In the genomic region with DNA sequence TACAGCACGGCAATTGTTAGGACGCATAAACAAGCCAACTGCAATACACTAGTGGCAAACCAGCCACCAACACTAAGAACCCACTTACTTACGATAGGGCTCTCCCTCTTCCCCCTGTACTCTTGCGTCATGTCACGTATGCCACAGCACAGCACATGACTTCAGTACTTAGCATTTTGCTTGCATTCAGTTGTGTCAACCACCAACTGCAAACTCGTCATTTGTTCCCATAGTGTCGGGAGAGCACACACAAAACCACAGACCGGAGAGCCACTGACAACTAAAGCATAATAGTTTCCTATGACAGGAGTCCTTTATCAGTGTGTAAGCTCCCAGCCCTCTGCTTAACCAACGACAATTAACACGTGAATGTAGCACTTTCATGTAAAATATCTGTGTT, we compare ENCODE assay signal across 16 mouse cellular contexts. TPM values are rescaled to one million over a fixed set of nuclear protein-coding genes. Genes with fewer than 3 reads are reported as not detected.
A peak's percentile ranks its signal among the peaks of the same experiment; 100 is the strongest.
DNase-seq lines count a peak whose midpoint lies in the region; ATAC-seq and TF ChIP-seq lines count a peak whose summit lies in the region.
"Had no signal": no experiment of that assay in that cellular context is flagged by ENCODE, and none has a peak within 500 bp of the region (broad histone marks: within the 10 kb centered on the region; RNA-seq: fewer than 3 reads in every experiment).

No protein-coding gene starts in this region.

- 88% methylated on average over 10 of the region's 10 CpGs for WGBS in heart, embryonic 10.5 days
- 40% methylated on average over 10 of the region's 10 CpGs for WGBS in liver, embryonic 13.5 days (ENCODE audit: insufficient replicate concordance)

- H3K27me3 ChIP-seq in heart, embryonic 10.5 days (ENCODE audit: insufficient read depth, poor library complexity, severe bottlenecking), result no peaks in the 10 kb centered on the region
- H3K27me3 ChIP-seq in liver, embryonic 13.5 days, result no peaks in the 10 kb centered on the region

- no peak for TF ChIP-seq CTCF in left cerebral cortex, adult 2 months (IDR thresholded peaks at IDR 0.05)

- H3K36me3 ChIP-seq in heart, embryonic 10.5 days, result peaks cover 26% of the 10 kb centered on the region
- peaks cover 43% of the 10 kb centered on the region for H3K36me3 ChIP-seq in liver, embryonic 13.5 days

- intact Hi-C loops in heart, postnatal 10 days (cut with DNase I), result no loop called here
- intact Hi-C loops in left cerebral cortex, adult 2 months (cut with DNase I), result no loop called here
- intact Hi-C loops in heart, postnatal 25 days (cut with DNase I), result no loop called here

- DNase-seq in heart, embryonic 10.5 days (ENCODE audit: low spot score), result peak; percentile 58
- no peak for DNase-seq in heart, postnatal 10 days
- peak; percentile 37 for DNase-seq in ZHBTc4 (ENCODE audit: low read depth, low spot score)
- DNase-seq in liver, embryonic 13.5 days, result no peak
- DNase-seq in naive thymus-derived CD4-positive, alpha-beta T cell, adult 2 months (ENCODE audit: low read depth), result peak; percentile 13
- no peak for DNase-seq in left cerebral cortex, adult 2 months (ENCODE audit: extremely low spot score in 1 of 2, low spot score in 2 of 2)
- no peak for DNase-seq in heart, postnatal 25 days (ENCODE audit: low spot score)
- no peak for DNase-seq in cerebellum, adult 9-10 months
- DNase-seq: adrenal gland, postnatal 36 days; cerebellum, adult 11-12 months; heart, adult 18-20 months; heart, postnatal 14 days; kidney, postnatal 14 days; retina, postnatal 1 day had no signal

- no peak overlapping the region for H3K9ac ChIP-seq in liver, embryonic 13.5 days

- no peak overlapping the region for H3K27ac ChIP-seq in heart, embryonic 10.5 days
- no peak overlapping the region for H3K27ac ChIP-seq in liver, embryonic 13.5 days
- H3K27ac ChIP-seq in left cerebral cortex, adult 2 months, result no peak overlapping the region
- H3K27ac ChIP-seq: stomach, postnatal 0 days had no signal

- ATAC-seq in liver, embryonic 13.5 days (ENCODE audit: low read depth), result peak; percentile 54; the same call in 1 of the 2 replicates

- no peaks in the 10 kb centered on the region for H3K4me1 ChIP-seq in heart, embryonic 10.5 days
- peaks cover 23% of the 10 kb centered on the region for H3K4me1 ChIP-seq in liver, embryonic 13.5 days (replicated peaks)

- H3K4me2 ChIP-seq in liver, embryonic 13.5 days, result no peak overlapping the region

- no peak overlapping the region for H3K4me3 ChIP-seq in heart, embryonic 10.5 days
- H3K4me3 ChIP-seq in liver, embryonic 13.5 days (replicated peaks), result no peak overlapping the region
- no peak overlapping the region for H3K4me3 ChIP-seq in left cerebral cortex, adult 2 months
- H3K4me3 ChIP-seq: erythroblast, embryonic 14.5 days had no signal

- H3K9me3 ChIP-seq in heart, embryonic 10.5 days, result no peaks in the 10 kb centered on the region
- no peaks in the 10 kb centered on the region for H3K9me3 ChIP-seq in liver, embryonic 13.5 days (replicated peaks)

RNA-seq across cellular contexts. Expression of gene Lin54, which starts 33.8 kb away (rescaled TPM):
- polyA plus RNA-seq in heart, embryonic 10.5 days (2016; fragmentation: Nextera tagmentation; extraction: Ambion mirVana), result 10.4 and 13.4 TPM in 2 replicates
- total RNA-seq in heart, postnatal 10 days (2021), result 10 to 100 TPM; 12.0 to 14.7 TPM
- polyA plus RNA-seq in liver, embryonic 13.5 days (2015; fragmentation: Nextera tagmentation; extraction: Ambion mirVana), result 9.3 and 12.1 TPM in 2 replicates
- 10 to 100 TPM; 22.0 to 24.2 TPM for total RNA-seq in left cerebral cortex, adult 2 months (2021)
- total RNA-seq in heart, postnatal 25 days (2021), result 1 to 10 TPM; 8.2 to 9.4 TPM

RNA-seq across cellular contexts. Expression of gene Sec31a, which starts 50.6 kb away (rescaled TPM):
- 156 and 180 TPM in 2 replicates for polyA plus RNA-seq in heart, embryonic 10.5 days (2016; fragmentation: Nextera tagmentation; extraction: Ambion mirVana)
- total RNA-seq in heart, postnatal 10 days (2021), result 100 to 1,000 TPM; 144 to 150 TPM
- 49.7 and 60.4 TPM in 2 replicates for polyA plus RNA-seq in liver, embryonic 13.5 days (2015; fragmentation: Nextera tagmentation; extraction: Ambion mirVana)
- total RNA-seq in left cerebral cortex, adult 2 months (2021), result 100 to 1,000 TPM; 118 to 122 TPM
- total RNA-seq in heart, postnatal 25 days (2021), result 100 to 1,000 TPM; 111 to 116 TPM

RNA-seq across cellular contexts. Expression of gene Cops4, which starts 51.5 kb away (rescaled TPM):
- 172 and 203 TPM in 2 replicates for polyA plus RNA-seq in heart, embryonic 10.5 days (2016; fragmentation: Nextera tagmentation; extraction: Ambion mirVana)
- 10 to 100 TPM; 82.2 to 87.9 TPM for total RNA-seq in heart, postnatal 10 days (2021)
- 96.0 and 110 TPM in 2 replicates for polyA plus RNA-seq in liver, embryonic 13.5 days (2015; fragmentation: Nextera tagmentation; extraction: Ambion mirVana)
- total RNA-seq in left cerebral cortex, adult 2 months (2021), result 10 to 100 TPM; 75.3 to 84.8 TPM
- 10 to 100 TPM; 79.7 to 85.4 TPM for total RNA-seq in heart, postnatal 25 days (2021)

Comparison
In these comparisons a context has a peak if more than half of its experiments do, and no peak if none do; other contexts are left out.
1. DNase-seq: peak in heart, embryonic 10.5 days (single experiment), ZHBTc4 (single experiment) and naive thymus-derived CD4-positive, alpha-beta T cell, adult 2 months (single experiment); none in heart, postnatal 10 days (0 of 2), liver, embryonic 13.5 days (single experiment), left cerebral cortex, adult 2 months (0 of 2), heart, postnatal 25 days (single experiment) and cerebellum, adult 9-10 months (single experiment).